Mouse (Mus musculus) effector memory CD4-positive, alpha-beta T cell, adult 7 months (primary cell): ENCODE measurements around the gene Rbm42. TPM values are rescaled to one million over a fixed set of nuclear protein-coding genes. Genes with fewer than 3 reads are reported as not detected.

ENCODE experiments used
- polyA plus RNA-seq: library from polyadenylated mRNA; unstranded; fragments of 100-300 nt; shearing (Covaris generic); gene quantifications from one replicate; pipeline ENCODE4 v1.2.1, GENCODE M21; 2017

The Rbm42 gene
- 238 TPM for polyA plus RNA-seq

GRCm38 (mm10) chr7:30649591-30650540 lies at the start of gene Rbm42:
Gene Rbm42, minus strand, starts transcription at chr7:30650317.

GRCm38 (mm10) chr7:30698589-30698988 lies 48.5 kb upstream of the Rbm42 start, which contains the start of gene 2200002J24Rik:
Gene 2200002J24Rik, plus strand, starts transcription at chr7:30698926.

GRCm38 (mm10) chr7:30671480-30671879 lies 21.4 kb upstream of the Rbm42 start, which contains the start of gene Pmis2:
Gene Pmis2, minus strand, starts transcription at chr7:30671605.

GRCm38 (mm10) chr7:30664529-30665200 lies 14.5 kb upstream of the Rbm42 start, which contains the start of gene Haus5:
Gene Haus5, minus strand, starts transcription at chr7:30664994.

GRCm38 (mm10) chr7:30635752-30636151 lies 14.4 kb downstream of the Rbm42 start, which contains the start of gene Etv2:
Gene Etv2, minus strand, starts transcription at chr7:30635852.

GRCm38 (mm10) chr7:30625530-30626384 lies 24.4 kb downstream of the Rbm42 start, which contains the start of gene Cox6b1:
Gene Cox6b1, minus strand, starts transcription at chr7:30626151.

GRCm38 (mm10) chr7:30612654-30613402 lies 37.3 kb downstream of the Rbm42 start, which contains the start of gene Upk1a:
Gene Upk1a, minus strand, starts transcription at chr7:30612847.

GRCm38 (mm10) chr7:30598786-30599185 lies 51.3 kb downstream of the Rbm42 start, which contains the start of gene Zbtb32:
Gene Zbtb32, minus strand, starts transcription at chr7:30598909.

Other genes with a start within 250 kb of the Rbm42 start
- not detected for gene Tyrobp, start 236.6 kb downstream of the Rbm42 start, polyA plus RNA-seq
- 749 TPM for gene Hcst, start 230.5 kb downstream of the Rbm42 start, polyA plus RNA-seq
- 888 TPM for gene Nfkbid, start 228.6 kb downstream of the Rbm42 start, polyA plus RNA-seq
- gene Aplp1, start 204.8 kb downstream of the Rbm42 start, polyA plus RNA-seq = 24.5 TPM
- gene Kirrel2, start 192.6 kb downstream of the Rbm42 start, polyA plus RNA-seq = not detected
- gene Nphs1, start 192.0 kb downstream of the Rbm42 start, polyA plus RNA-seq = 0.22 TPM
- gene Prodh2, start 156.7 kb downstream of the Rbm42 start, polyA plus RNA-seq = not detected
- gene Arhgap33, start 115.3 kb downstream of the Rbm42 start, polyA plus RNA-seq = 1.1 TPM
- 5.0 TPM for gene Hspb6, start 98.1 kb downstream of the Rbm42 start, polyA plus RNA-seq
- 2.2 TPM for gene Proser3, start 98.0 kb downstream of the Rbm42 start, polyA plus RNA-seq
- 49.3 TPM for gene Lin37, start 90.5 kb downstream of the Rbm42 start, polyA plus RNA-seq
- gene U2af1l4, start 87.0 kb downstream of the Rbm42 start, polyA plus RNA-seq = 90.7 TPM
- gene Gm49396, start 87.0 kb downstream of the Rbm42 start, polyA plus RNA-seq = 54.0 TPM
- 150 TPM for gene Psenen, start 86.7 kb downstream of the Rbm42 start, polyA plus RNA-seq
- gene Igflr1, start 84.9 kb downstream of the Rbm42 start, polyA plus RNA-seq = 67.5 TPM
- 11.1 TPM for gene Kmt2b, start 61.6 kb downstream of the Rbm42 start, polyA plus RNA-seq
- gene Zbtb32, start 51.4 kb downstream of the Rbm42 start, polyA plus RNA-seq = 16.9 TPM
- gene Upk1a, start 37.5 kb downstream of the Rbm42 start, polyA plus RNA-seq = 0.62 TPM
- 445 TPM for gene Cox6b1, start 24.2 kb downstream of the Rbm42 start, polyA plus RNA-seq
- not detected for gene Etv2, start 14.5 kb downstream of the Rbm42 start, polyA plus RNA-seq
- 47.1 TPM for gene Haus5, start 14.7 kb upstream of the Rbm42 start, polyA plus RNA-seq
- not detected for gene Pmis2, start 21.3 kb upstream of the Rbm42 start, polyA plus RNA-seq
- gene 2200002J24Rik, start 48.6 kb upstream of the Rbm42 start, polyA plus RNA-seq = not detected
- gene Atp4a, start 61.9 kb upstream of the Rbm42 start, polyA plus RNA-seq = not detected
- 66.4 TPM for gene Tmem147, start 79.2 kb upstream of the Rbm42 start, polyA plus RNA-seq
- 1.1 TPM for gene Gapdhs, start 93.4 kb upstream of the Rbm42 start, polyA plus RNA-seq
- 1.2 TPM for gene Sbsn, start 101.2 kb upstream of the Rbm42 start, polyA plus RNA-seq
- gene Dmkn, start 113.4 kb upstream of the Rbm42 start, polyA plus RNA-seq = not detected
- not detected for gene Krtdap, start 137.6 kb upstream of the Rbm42 start, polyA plus RNA-seq
- 0.27 TPM for gene Ffar2, start 173.5 kb upstream of the Rbm42 start, polyA plus RNA-seq
- not detected for gene Ffar3, start 205.9 kb upstream of the Rbm42 start, polyA plus RNA-seq
- not detected for gene Ffar1, start 211.2 kb upstream of the Rbm42 start, polyA plus RNA-seq
- 26.8 TPM for gene Cd22, start 230.0 kb upstream of the Rbm42 start, polyA plus RNA-seq